Mouse (Mus musculus) gastrocnemius, adult 2 months (tissue): ENCODE results near the gene Setd5. TPM values are rescaled to one million over a fixed set of nuclear protein-coding genes. Genes with fewer than 3 reads are reported as not detected.

Source experiments
- DNase-seq: peaks from one replicate; pipeline ENCODE4 v3.0.0; 2022
- H3K27ac ChIP-seq: fragments of 200-600 bp; 2 replicates; pipeline ENCODE4 v1.8.1; 2022; ENCODE audit warnings: mild to moderate bottlenecking
- H3K4me3 ChIP-seq: fragments of 200-600 bp; 2 replicates; pipeline ENCODE4 v1.8.1; 2022; ENCODE audit warnings: mild to moderate bottlenecking, moderate library complexity
- CTCF ChIP-seq: fragments of 200-600 bp; IDR thresholded peaks from 2 replicates; pipeline ENCODE4 v1.8.1; 2022; ENCODE audit warnings: antibody characterized with exemption, mild to moderate bottlenecking, moderate library complexity
- intact Hi-C: fragments of 180-260 bp; cut with DNase I; formaldehyde crosslinking; loops from one replicate; pipeline ENCODE4 v1.15.1; 2025
- total RNA-seq, 2 experiments: library from RNA; stranded (reverse); gene quantifications; 2 replicates each; pipeline ENCODE4 v1.2.3; 2021

Setd5 gene
- total RNA-seq, 2 experiments from 2014 or later, result 28.4 to 29.3 TPM

GRCm38 (mm10) chr6:113160106-113160505 lies 82.9 kb downstream of the Setd5 start:
- no peak for TF ChIP-seq CTCF
- Histone ChIP-seq H3K27ac (no peak overlapping the region), H3K4me3 (no peak overlapping the region)
- intact Hi-C loops, result no loop called here
- no peak for DNase-seq

- no peak for TF ChIP-seq CTCF
- no peak overlapping the region for H3K4me3 ChIP-seq
- no peak for DNase-seq
- intact Hi-C loops, result no loop called here
- no peak overlapping the region for H3K27ac ChIP-seq
Observed at GRCm38 (mm10) chr6:113161982-113162381, 84.8 kb downstream of the Setd5 start.

- no peak for DNase-seq
- no peak for TF ChIP-seq CTCF
- intact Hi-C loops, result no loop called here
- no peak overlapping the region for H3K27ac ChIP-seq
- H3K4me3 ChIP-seq, result no peak overlapping the region
Observed at GRCm38 (mm10) chr6:113163513-113163912, 86.3 kb downstream of the Setd5 start.

- Histone ChIP-seq H3K27ac (peak overlapping the region; percentile 53), H3K4me3 (peak overlapping the region; percentile 52)
- intact Hi-C loops, result no loop called here
- no peak for TF ChIP-seq CTCF
- DNase-seq, result peak; percentile 70
Observed at GRCm38 (mm10) chr6:113166661-113167251, 89.6 kb downstream of the Setd5 start.

- Histone ChIP-seq H3K27ac (no peak overlapping the region), H3K4me3 (no peak overlapping the region)
- DNase-seq, result no peak
- intact Hi-C loops, result no loop called here
- TF ChIP-seq CTCF, result no peak
Observed at GRCm38 (mm10) chr6:113168316-113168975, 91.3 kb downstream of the Setd5 start.

GRCm38 (mm10) chr6:113169852-113170251 lies 92.7 kb downstream of the Setd5 start:
- Histone ChIP-seq H3K27ac (no peak overlapping the region), H3K4me3 (no peak overlapping the region)
- no peak for DNase-seq
- TF ChIP-seq CTCF, result no peak
- intact Hi-C loops, result loop anchor here (5.0 kb wide), 1 partner anchor 132 kb away; no protein-coding TSS in a partner anchor

- Histone ChIP-seq H3K27ac (no peak overlapping the region), H3K4me3 (no peak overlapping the region)
- TF ChIP-seq CTCF, result no peak
- DNase-seq, result no peak
- intact Hi-C loops, result loop anchor here (5.0 kb wide), 1 partner anchor 132 kb away; no protein-coding TSS in a partner anchor
Observed at GRCm38 (mm10) chr6:113170651-113171050, 93.5 kb downstream of the Setd5 start.

- no peak overlapping the region for H3K27ac ChIP-seq
- no peak overlapping the region for H3K4me3 ChIP-seq
- TF ChIP-seq CTCF, result no peak
- intact Hi-C loops, result loop anchor here (5.0 kb wide), 1 partner anchor 130 kb away; no protein-coding TSS in a partner anchor
- DNase-seq, result no peak
Observed at GRCm38 (mm10) chr6:113172011-113172410, 94.8 kb downstream of the Setd5 start.

- DNase-seq, result peak; percentile 58
- intact Hi-C loops, result loop anchor here (5.0 kb wide), 1 partner anchor 130 kb away; no protein-coding TSS in a partner anchor
Observed at GRCm38 (mm10) chr6:113172568-113172967, 95.4 kb downstream of the Setd5 start.

GRCm38 (mm10) chr6:113175469-113175868 lies 98.3 kb downstream of the Setd5 start:
- intact Hi-C loops, result no loop called here

More at GRCm38 (mm10) chr6:113172568-113172967, 95.4 kb downstream of the Setd5 start:
- Histone ChIP-seq H3K27ac (no peak overlapping the region), H3K4me3 (no peak overlapping the region)
- peak; percentile 76 for TF ChIP-seq CTCF

GRCm38 (mm10) chr6:113176613-113177012 lies 99.4 kb downstream of the Setd5 start:
- no peak for DNase-seq
- no peak for TF ChIP-seq CTCF
- Histone ChIP-seq H3K4me3 (no peak overlapping the region), H3K27ac (no peak overlapping the region)
- intact Hi-C loops, result no loop called here

More at GRCm38 (mm10) chr6:113175469-113175868, 98.3 kb downstream of the Setd5 start:
- H3K27ac ChIP-seq, result no peak overlapping the region
- DNase-seq, result no peak
- no peak for TF ChIP-seq CTCF
- H3K4me3 ChIP-seq, result no peak overlapping the region

- DNase-seq, result no peak
- TF ChIP-seq CTCF, result no peak
- H3K27ac ChIP-seq, result no peak overlapping the region
- H3K4me3 ChIP-seq, result no peak overlapping the region
- intact Hi-C loops, result no loop called here
Observed at GRCm38 (mm10) chr6:113178286-113179194, 101.4 kb downstream of the Setd5 start.

- no peak for DNase-seq
- TF ChIP-seq CTCF, result no peak
- no peak overlapping the region for H3K27ac ChIP-seq
- H3K4me3 ChIP-seq, result no peak overlapping the region
- intact Hi-C loops, result no loop called here
Observed at GRCm38 (mm10) chr6:113179195-113179733, 102.1 kb downstream of the Setd5 start.
